Comparison of ENCODE assay signal across 16 mouse cellular contexts in genomic region chr12:118104520-118104919, GRCm38 (mm10).
DNase-seq lines count a peak whose midpoint lies in the region; ATAC-seq lines count a peak whose summit lies in the region.
"Had no signal": no experiment of that assay in that cellular context is flagged by ENCODE, and none has a peak within 500 bp of the region (broad histone marks: within the 10 kb centered on the region; RNA-seq: fewer than 3 reads in every experiment).

No protein-coding gene starts in this region.

- peak; percentile 95 for ATAC-seq in cerebellum, adult (ENCODE audit: insufficient number of reproducible peaks, low FRiP score, low TSS enrichment)
- ATAC-seq in erythroid progenitor cell, adult 5-6 weeks (replicated peaks; ENCODE audit: low FRiP score, poor library complexity, severe bottlenecking): no peak

- no peak for DNase-seq in cerebellum, postnatal 4 days (ENCODE audit: low spot score in 2 of 2)
- peak; percentile 15 to 63 for DNase-seq in layer of hippocampus, adult 18-20 months (ENCODE audit: low spot score in 2 of 2)
- DNase-seq in layer of hippocampus, postnatal 25 days (ENCODE audit: extremely low spot score in 1 of 2, low spot score in 1 of 2): no peak
- DNase-seq in cerebellum, postnatal 14 days: peak; percentile 56 to 83
- DNase-seq in telencephalon, adult 2 months (ENCODE audit: low read depth, low spot score): peak; percentile 15
- DNase-seq in MN1 (ENCODE audit: low spot score): no peak
- DNase-seq: adrenal gland, postnatal 25 days; gastrocnemius, adult 2 months; heart, adult 2 months; kidney, adult 11 months; lung, embryonic 14.5 days; midbrain, embryonic 14.5 days; right cerebral cortex, postnatal 4 days; thymus, adult 2 months had no signal

Comparison
In these comparisons a context has a peak if more than half of its experiments do, and no peak if none do; other contexts are left out.
1. DNase-seq: peak in layer of hippocampus, adult 18-20 months (2 of 2), cerebellum, postnatal 14 days (2 of 2) and telencephalon, adult 2 months (single experiment); none in cerebellum, postnatal 4 days (0 of 2), layer of hippocampus, postnatal 25 days (0 of 2) and MN1 (single experiment).